ENCODE assay signal across 29 mouse cellular contexts in the genomic region with DNA sequence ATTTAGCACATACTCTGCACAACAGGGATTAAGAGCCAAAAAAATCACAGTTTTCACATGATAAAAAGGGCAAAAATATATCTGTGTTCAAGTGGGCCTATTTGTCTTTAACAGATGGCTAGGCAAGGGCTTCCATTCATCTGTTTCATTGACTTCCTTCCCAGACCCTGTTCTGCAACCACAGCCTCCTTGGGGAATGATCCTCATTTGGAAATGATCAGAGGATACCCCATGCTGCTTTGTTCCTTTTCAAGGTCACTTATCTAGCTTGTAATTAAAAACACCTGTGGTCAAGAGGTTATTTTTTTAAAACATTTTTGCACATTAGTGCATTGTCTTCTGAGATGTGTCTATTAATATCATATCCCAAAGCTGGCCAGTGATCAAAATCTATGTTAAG.
DNase-seq lines count a peak whose midpoint lies in the region; ATAC-seq lines count a peak whose summit lies in the region.
"Had no signal": no experiment of that assay in that cellular context is flagged by ENCODE, and none has a peak within 500 bp of the region (broad histone marks: within the 10 kb centered on the region; RNA-seq: fewer than 3 reads in every experiment).

No protein-coding gene starts in this region.

- H3K4me1 ChIP-seq in midbrain, embryonic 11.5 days (ENCODE audit: control insufficient read depth, insufficient read depth, low read length): no peaks in the 10 kb centered on the region
- no peaks in the 10 kb centered on the region for H3K4me1 ChIP-seq in midbrain, embryonic 15.5 days
- H3K4me1 ChIP-seq in embryonic facial prominence, embryonic 14.5 days (ENCODE audit: control insufficient read depth, insufficient read depth, low read length): no peaks in the 10 kb centered on the region
- H3K4me1 ChIP-seq: embryonic facial prominence, embryonic 13.5 days; forebrain, embryonic 10.5 days; forebrain, embryonic 13.5 days; heart, embryonic 10.5 days; heart, embryonic 13.5 days had no signal

- H3K4me2 ChIP-seq in midbrain, embryonic 11.5 days: no peak overlapping the region
- no peak overlapping the region for H3K4me2 ChIP-seq in midbrain, embryonic 15.5 days
- no peak overlapping the region for H3K4me2 ChIP-seq in embryonic facial prominence, embryonic 14.5 days (ENCODE audit: low read depth, low read length)
- H3K4me2 ChIP-seq: embryonic facial prominence, embryonic 13.5 days; forebrain, embryonic 13.5 days; heart, embryonic 13.5 days; hindbrain, embryonic 14.5 days had no signal

- H3K9ac ChIP-seq in midbrain, embryonic 11.5 days (ENCODE audit: low read length): no peak overlapping the region
- no peak overlapping the region for H3K9ac ChIP-seq in midbrain, embryonic 15.5 days
- H3K9ac ChIP-seq in embryonic facial prominence, embryonic 14.5 days (ENCODE audit: low read depth, low read length): no peak overlapping the region
- H3K9ac ChIP-seq: embryonic facial prominence, embryonic 13.5 days; forebrain, embryonic 13.5 days; heart, embryonic 13.5 days; hindbrain, embryonic 14.5 days had no signal

- peak; percentile 30 for DNase-seq in embryo, embryonic 10 days (ENCODE audit: low spot score)
- DNase-seq in embryo, embryonic 9.5 days (ENCODE audit: extremely low spot score): no peak
- peak; percentile 33 for DNase-seq in heart, adult 8-10 months (ENCODE audit: low spot score)
- no peak for DNase-seq in heart, postnatal 25 days (ENCODE audit: low spot score)
- DNase-seq in midbrain, embryonic 11.5 days (ENCODE audit: low spot score, missing footprints): peak; percentile 31
- peak; percentile 23 for DNase-seq in embryonic facial prominence, embryonic 14.5 days (ENCODE audit: low spot score)
- DNase-seq in kidney, adult 8-10 months: no peak
- DNase-seq: adrenal gland, adult 2 months; adrenal gland, postnatal 14 days; B cell, adult 2 months; cerebellum, adult 11-12 months; cerebellum, adult 8-10 months; cerebellum, postnatal 36 days; gastrocnemius, postnatal 10 days; gastrocnemius, postnatal 36 days; kidney, adult 18-20 months had no signal

- H3K9me3 ChIP-seq in midbrain, embryonic 11.5 days (ENCODE audit: control insufficient read depth, low read length): no peaks in the 10 kb centered on the region
- H3K9me3 ChIP-seq in midbrain, embryonic 15.5 days: no peaks in the 10 kb centered on the region
- no peaks in the 10 kb centered on the region for H3K9me3 ChIP-seq in embryonic facial prominence, embryonic 14.5 days (ENCODE audit: control insufficient read depth, low read length)
- H3K9me3 ChIP-seq: embryonic facial prominence, embryonic 13.5 days; forebrain, embryonic 10.5 days; forebrain, embryonic 13.5 days; heart, embryonic 10.5 days; heart, embryonic 13.5 days had no signal

- H3K4me3 ChIP-seq in midbrain, embryonic 11.5 days (ENCODE audit: low read depth, low read length): no peak overlapping the region
- H3K4me3 ChIP-seq in midbrain, embryonic 15.5 days: no peak overlapping the region
- no peak overlapping the region for H3K4me3 ChIP-seq in embryonic facial prominence, embryonic 14.5 days (ENCODE audit: low read depth, low read length)
- H3K4me3 ChIP-seq: embryonic facial prominence, embryonic 13.5 days; forebrain, embryonic 10.5 days; forebrain, embryonic 13.5 days; heart, embryonic 10.5 days; heart, embryonic 13.5 days had no signal

- H3K27me3 ChIP-seq in midbrain, embryonic 11.5 days (ENCODE audit: control insufficient read depth, insufficient read depth, low read length): no peaks in the 10 kb centered on the region
- no peaks in the 10 kb centered on the region for H3K27me3 ChIP-seq in midbrain, embryonic 15.5 days (replicated peaks)
- H3K27me3 ChIP-seq in embryonic facial prominence, embryonic 14.5 days (replicated peaks; ENCODE audit: control insufficient read depth, insufficient read depth, low read length): no peaks in the 10 kb centered on the region
- H3K27me3 ChIP-seq: CH12.LX; embryonic facial prominence, embryonic 13.5 days; forebrain, embryonic 13.5 days; heart, embryonic 13.5 days had no signal

- no peaks in the 10 kb centered on the region for H3K36me3 ChIP-seq in midbrain, embryonic 11.5 days (ENCODE audit: control insufficient read depth, insufficient read depth, low read length)
- no peaks in the 10 kb centered on the region for H3K36me3 ChIP-seq in midbrain, embryonic 15.5 days (replicated peaks)
- no peaks in the 10 kb centered on the region for H3K36me3 ChIP-seq in embryonic facial prominence, embryonic 14.5 days (ENCODE audit: control insufficient read depth, insufficient read depth, low read length)
- H3K36me3 ChIP-seq: embryonic facial prominence, embryonic 13.5 days; forebrain, embryonic 10.5 days; G1E; heart, embryonic 10.5 days; heart, embryonic 13.5 days had no signal

- intact Hi-C loops in heart, postnatal 25 days (cut with DNase I): no loop called here

- no peak for ATAC-seq in midbrain, embryonic 11.5 days (ENCODE audit: low FRiP score)
- ATAC-seq in midbrain, embryonic 15.5 days (replicated peaks): no peak
- ATAC-seq in embryonic facial prominence, embryonic 14.5 days (ENCODE audit: low read depth): no peak
- ATAC-seq: forebrain, embryonic 13.5 days; forebrain, embryonic 16.5 days; hindbrain, postnatal 0 days; inflammation-experienced regulatory T-cells, adult 6 months; intestine, embryonic 16.5 days had no signal

- H3K27ac ChIP-seq in midbrain, embryonic 11.5 days (ENCODE audit: low read depth, low read length): no peak overlapping the region
- H3K27ac ChIP-seq in midbrain, embryonic 15.5 days: no peak overlapping the region
- H3K27ac ChIP-seq in embryonic facial prominence, embryonic 14.5 days (replicated peaks; ENCODE audit: low read depth, low read length): no peak overlapping the region
- H3K27ac ChIP-seq: embryonic facial prominence, embryonic 13.5 days; forebrain, embryonic 10.5 days; forebrain, embryonic 13.5 days; heart, embryonic 10.5 days; heart, embryonic 13.5 days; hindbrain, embryonic 14.5 days; hindbrain, postnatal 0 days had no signal

Comparison
In these comparisons a context has a peak if more than half of its experiments do, and no peak if none do; other contexts are left out.
1. DNase-seq: peak in embryo, embryonic 10 days (single experiment), heart, adult 8-10 months (single experiment), midbrain, embryonic 11.5 days (single experiment) and embryonic facial prominence, embryonic 14.5 days (single experiment); none in embryo, embryonic 9.5 days (single experiment), heart, postnatal 25 days (single experiment) and kidney, adult 8-10 months (0 of 2).